Mouse (Mus musculus) stomach, embryonic 15.5 days (tissue): ENCODE data around the gene Atp2a1. TPM values are rescaled to one million over a fixed set of nuclear protein-coding genes. Genes with fewer than 3 reads are reported as not detected.

Source experiments
- ATAC-seq: fragments of 200-750 bp; cut with Nextera tagmentation; 2 replicates; pipeline ENCODE4 v1.8.0; 2017; ENCODE audit warnings: low read depth, moderate number of reproducible peaks, moderate TSS enrichment; ENCODE audit not compliant: insufficient read depth, low FRiP score
- H3K27ac ChIP-seq: fragments of 300-500 bp; sonication (generic); 2 replicates; pipeline ENCODE4 v1.5.1; 2015; ENCODE audit warnings: mild to moderate bottlenecking, inconsistent platforms
- H3K27me3 ChIP-seq: fragments of 300-500 bp; sonication (generic); replicated peaks from 2 replicates; pipeline ENCODE4 v1.6.1; 2015; ENCODE audit warnings: inconsistent platforms
- H3K36me3 ChIP-seq: fragments of 300-500 bp; sonication (generic); 2 replicates; pipeline ENCODE4 v1.6.1; 2015; ENCODE audit warnings: inconsistent platforms
- H3K4me1 ChIP-seq: fragments of 300-500 bp; sonication (generic); 2 replicates; pipeline ENCODE4 v1.6.1; 2015; ENCODE audit warnings: inconsistent platforms
- H3K4me2 ChIP-seq: fragments of 300-500 bp; sonication (generic); 2 replicates; pipeline ENCODE4 v1.6.1; 2015; ENCODE audit warnings: mild to moderate bottlenecking, inconsistent platforms
- H3K4me3 ChIP-seq: fragments of 300-500 bp; sonication (generic); replicated peaks from 2 replicates; pipeline ENCODE4 v1.5.1; 2015; ENCODE audit warnings: inconsistent platforms
- H3K9ac ChIP-seq: fragments of 300-500 bp; sonication (generic); 2 replicates; pipeline ENCODE4 v1.6.1; 2015; ENCODE audit warnings: inconsistent platforms
- H3K9me3 ChIP-seq: fragments of 300-500 bp; sonication (generic); 2 replicates; pipeline ENCODE4 v1.6.1; 2016; ENCODE audit warnings: inconsistent platforms
- WGBS: fragments of 180-500 bp; shearing (Covaris S2); methylation state at CpG from one replicate; pipeline ENCODE4 v1.1.7; 2015; 5-methylcytosine and 5-hydroxymethylcytosine counted together
- polyA plus RNA-seq: library from polyadenylated mRNA; unstranded; fragments of >200 nt; fragmentation: Nextera tagmentation; extraction: Ambion mirVana; gene quantifications from 2 replicates; pipeline ENCODE4 v1.2.1, GENCODE M21; 2015

The Atp2a1 gene
- 1.7 and 5.7 TPM in 2 replicates for polyA plus RNA-seq

- ATAC-seq = no peak
- Histone ChIP-seq H3K27me3 (no peaks in the 10 kb centered on the region), H3K4me3 (no peak within 1 kb of the TSS), H3K4me2 (no peak within 1 kb of the TSS), H3K27ac (no peak within 1 kb of the TSS), H3K9ac (no peak within 1 kb of the TSS), H3K4me1 (peaks cover 14% of the 10 kb centered on the region), H3K36me3 (peaks cover 9% of the 10 kb centered on the region), H3K9me3 (no peaks in the 10 kb centered on the region)
- WGBS = 38% methylated on average over 5 of the region's 5 CpGs
These were observed at the start of gene Atp2a1 for GRCm38 (mm10) chr7:126463004-126463403. Gene Atp2a1, minus strand, starts transcription at chr7:126463108.

- 82% methylated on average over 3 of the region's 3 CpGs for WGBS
- no peaks in the 10 kb centered on the region for H3K9me3 ChIP-seq
- H3K4me1 ChIP-seq = no peaks in the 10 kb centered on the region
- no peak overlapping the region for H3K4me2 ChIP-seq
- no peak overlapping the region for H3K27ac ChIP-seq
- no peak overlapping the region for H3K4me3 ChIP-seq
- no peak overlapping the region for H3K9ac ChIP-seq
- no peaks in the 10 kb centered on the region for H3K27me3 ChIP-seq
- no peaks in the 10 kb centered on the region for H3K36me3 ChIP-seq
- no peak for ATAC-seq
These were observed 48.4 kb upstream of the Atp2a1 start for GRCm38 (mm10) chr7:126511287-126511686.

GRCm38 (mm10) chr7:126507126-126507778 lies 44.3 kb upstream of the Atp2a1 start:
- no peaks in the 10 kb centered on the region for H3K4me1 ChIP-seq
- H3K36me3 ChIP-seq = no peaks in the 10 kb centered on the region
- H3K27me3 ChIP-seq = no peaks in the 10 kb centered on the region
- no peak overlapping the region for H3K27ac ChIP-seq
- WGBS = 71% methylated on average over 8 of the region's 8 CpGs
- no peak overlapping the region for H3K9ac ChIP-seq
- no peak overlapping the region for H3K4me3 ChIP-seq
- H3K9me3 ChIP-seq = no peaks in the 10 kb centered on the region
- H3K4me2 ChIP-seq = no peak overlapping the region
- no peak for ATAC-seq

GRCm38 (mm10) chr7:126504913-126505312 lies 42.0 kb upstream of the Atp2a1 start:
- no peak for ATAC-seq
- whole genome bisulfite sequencing = 72% methylated on average over 2 of the region's 2 CpGs
- H3K4me3 ChIP-seq = no peak overlapping the region

GRCm38 (mm10) chr7:126503273-126503878 lies 40.5 kb upstream of the Atp2a1 start, which contains the start of gene Atxn2l:
Gene Atxn2l, minus strand, starts transcription at chr7:126503437.
- H3K4me3 ChIP-seq = peak within 1 kb of the TSS; percentile 100
- no peaks in the 10 kb centered on the region for H3K4me1 ChIP-seq
- H3K4me2 ChIP-seq = peak within 1 kb of the TSS; percentile 63
- peak; percentile 89 for ATAC-seq
- H3K9ac ChIP-seq = peak within 1 kb of the TSS; percentile 100
- WGBS = under 1% methylated on average over 60 of the region's 72 CpGs
- peaks cover 23% of the 10 kb centered on the region; the same call in 1 of the 2 replicates for H3K36me3 ChIP-seq
- no peaks in the 10 kb centered on the region for H3K9me3 ChIP-seq
- no peaks in the 10 kb centered on the region for H3K27me3 ChIP-seq
- peak within 1 kb of the TSS; percentile 100 for H3K27ac ChIP-seq

More at GRCm38 (mm10) chr7:126504913-126505312, 42.0 kb upstream of the Atp2a1 start:
- Histone ChIP-seq H3K27ac (no peak overlapping the region), H3K36me3 (peaks cover 11% of the 10 kb centered on the region; the same call in 1 of the 2 replicates), H3K9ac (no peak overlapping the region), H3K4me2 (no peak overlapping the region), H3K27me3 (no peaks in the 10 kb centered on the region), H3K4me1 (no peaks in the 10 kb centered on the region), H3K9me3 (no peaks in the 10 kb centered on the region)

GRCm38 (mm10) chr7:126502751-126503150 lies 39.8 kb upstream of the Atp2a1 start:
- Histone ChIP-seq H3K27me3 (no peaks in the 10 kb centered on the region), H3K9ac (peak overlapping the region; percentile 100), H3K36me3 (peaks cover 27% of the 10 kb centered on the region; the same call in 1 of the 2 replicates), H3K9me3 (no peaks in the 10 kb centered on the region), H3K4me1 (no peaks in the 10 kb centered on the region), H3K4me2 (peak overlapping the region; percentile 63), H3K27ac (peak overlapping the region; percentile 100), H3K4me3 (peak overlapping the region; percentile 100)
- no peak for ATAC-seq
- under 1% methylated on average over 40 of the region's 40 CpGs for WGBS

- Histone ChIP-seq H3K4me3 (peak overlapping the region; percentile 100), H3K9me3 (no peaks in the 10 kb centered on the region), H3K27ac (peak overlapping the region; percentile 100), H3K27me3 (no peaks in the 10 kb centered on the region), H3K36me3 (peaks cover 33% of the 10 kb centered on the region), H3K4me1 (no peaks in the 10 kb centered on the region), H3K4me2 (peak overlapping the region; percentile 63), H3K9ac (peak overlapping the region; percentile 100)
- WGBS = under 1% methylated on average over 55 of the region's 57 CpGs
- ATAC-seq = peak; percentile 85
These were observed 39.3 kb upstream of the Atp2a1 start for GRCm38 (mm10) chr7:126502023-126502741.

- peaks cover 38% of the 10 kb centered on the region for H3K36me3 ChIP-seq
- no peaks in the 10 kb centered on the region for H3K4me1 ChIP-seq
- peak overlapping the region; percentile 19 for H3K9ac ChIP-seq
- peak overlapping the region; percentile 63 for H3K4me2 ChIP-seq
- no peaks in the 10 kb centered on the region for H3K9me3 ChIP-seq
- H3K27me3 ChIP-seq = no peaks in the 10 kb centered on the region
- 3% methylated on average over 9 of the region's 9 CpGs for WGBS
- no peak for ATAC-seq
- peak overlapping the region; percentile 100 for H3K27ac ChIP-seq
- H3K4me3 ChIP-seq = peak overlapping the region; percentile 100
These were observed 38.7 kb upstream of the Atp2a1 start for GRCm38 (mm10) chr7:126501684-126502022.

- ATAC-seq = no peak
- 94% methylated on average over 7 of the region's 7 CpGs for WGBS
These were observed 36.5 kb upstream of the Atp2a1 start for GRCm38 (mm10) chr7:126499416-126499815.

GRCm38 (mm10) chr7:126497966-126498365 lies 35.1 kb upstream of the Atp2a1 start:
- WGBS = 88% methylated on average over 12 of the region's 12 CpGs
- H3K36me3 ChIP-seq = peaks cover 74% of the 10 kb centered on the region
- H3K9me3 ChIP-seq = no peaks in the 10 kb centered on the region
- no peak overlapping the region for H3K4me2 ChIP-seq
- H3K9ac ChIP-seq = no peak overlapping the region
- no peaks in the 10 kb centered on the region for H3K4me1 ChIP-seq
- H3K27me3 ChIP-seq = no peaks in the 10 kb centered on the region
- no peak overlapping the region for H3K4me3 ChIP-seq
- ATAC-seq = no peak
- H3K27ac ChIP-seq = no peak overlapping the region

More at GRCm38 (mm10) chr7:126499416-126499815, 36.5 kb upstream of the Atp2a1 start:
- peaks cover 59% of the 10 kb centered on the region for H3K36me3 ChIP-seq
- H3K27ac ChIP-seq = no peak overlapping the region
- H3K9ac ChIP-seq = no peak overlapping the region
- no peaks in the 10 kb centered on the region for H3K27me3 ChIP-seq
- no peaks in the 10 kb centered on the region for H3K4me1 ChIP-seq
- no peak overlapping the region for H3K4me3 ChIP-seq
- no peak overlapping the region for H3K4me2 ChIP-seq
- no peaks in the 10 kb centered on the region for H3K9me3 ChIP-seq

- Histone ChIP-seq H3K36me3 (peaks cover 87% of the 10 kb centered on the region), H3K9ac (no peak overlapping the region), H3K27me3 (no peaks in the 10 kb centered on the region), H3K4me3 (no peak overlapping the region), H3K4me1 (no peaks in the 10 kb centered on the region), H3K9me3 (no peaks in the 10 kb centered on the region), H3K4me2 (no peak overlapping the region), H3K27ac (no peak overlapping the region)
- no peak for ATAC-seq
- WGBS = 89% methylated on average over 5 of the region's 5 CpGs
These were observed 33.6 kb upstream of the Atp2a1 start for GRCm38 (mm10) chr7:126496475-126496874.

GRCm38 (mm10) chr7:126494120-126494519 lies 31.2 kb upstream of the Atp2a1 start:
- Histone ChIP-seq H3K4me3 (no peak overlapping the region), H3K4me2 (no peak overlapping the region), H3K27me3 (no peaks in the 10 kb centered on the region), H3K4me1 (no peaks in the 10 kb centered on the region), H3K9me3 (no peaks in the 10 kb centered on the region), H3K36me3 (peaks cover 78% of the 10 kb centered on the region), H3K27ac (no peak overlapping the region), H3K9ac (no peak overlapping the region)
- no peak for ATAC-seq
- WGBS = 83% methylated on average over 6 of the region's 6 CpGs
